Mouse (Mus musculus) cortical plate, adult 2 months (tissue): Measurements from ENCODE around the gene Lkaaear1.

Experiments used
- CTCF ChIP-seq: fragments of 200-500 bp; IDR thresholded peaks from 2 replicates; pipeline ENCODE4 v1.5.1; 2011; ENCODE audit warnings: mild to moderate bottlenecking, control low read depth, low read length; ENCODE audit not compliant: insufficient read depth; ENCODE audit errors: extremely low read depth
- POLR2A ChIP-seq: fragments of 200-500 bp; IDR thresholded peaks from 2 replicates; pipeline ENCODE4 v1.6.1; 2011; ENCODE audit warnings: mild to moderate bottlenecking, low read length, control low read depth; ENCODE audit not compliant: insufficient read depth; ENCODE audit errors: extremely low read depth

DNA sequence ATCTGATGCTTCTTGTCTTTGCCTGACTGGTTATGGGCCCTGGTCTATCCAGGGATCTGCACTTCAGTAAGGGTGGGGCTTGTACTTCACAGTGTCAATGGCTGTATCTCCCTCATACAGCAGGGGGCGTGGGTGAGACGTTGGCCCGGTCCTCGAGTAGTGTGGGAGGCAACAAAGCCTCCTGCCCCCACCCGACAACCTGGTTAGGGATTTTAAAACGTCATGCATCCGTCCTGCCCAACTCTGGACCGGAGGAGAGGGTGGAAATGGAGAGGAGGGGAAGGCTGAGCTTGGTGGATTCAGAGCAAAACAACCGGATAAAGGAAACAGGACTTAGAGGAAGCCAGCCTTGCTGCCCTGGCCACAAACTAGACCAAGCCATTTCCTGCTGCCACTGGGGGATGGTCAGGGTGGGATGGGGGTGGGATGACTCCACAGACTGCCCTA, 38.6 kb downstream of the Lkaaear1 start:
- TF ChIP-seq CTCF (peak; percentile 74), POLR2A (no peak)
